Mouse (Mus musculus) layer of hippocampus, postnatal 14 days (tissue): ENCODE measurements around the gene Leng9. TPM values are rescaled to one million over a fixed set of nuclear protein-coding genes. Genes with fewer than 3 reads are reported as not detected.
"Not testable (repeated sequence)": the region's sequence is repeated elsewhere in the genome, so short reads cannot be mapped to it uniquely, and the experiment has no call there.

Source experiments
- DNase-seq, 2 experiments: peaks; one replicate each; pipeline ENCODE4 v3.0.0; 2021 to 2022; ENCODE audit warnings: low spot score in 2 of 2, mixed read lengths in 1 of 2
- long read RNA-seq, 2 experiments: library from polyadenylated mRNA; stranded (forward); transcript quantifications; one replicate each; pipeline ENCODE4 v2.0.0; 2021
- total RNA-seq, 2 experiments: library from RNA; stranded (reverse); gene quantifications; 2 replicates each; pipeline ENCODE4 v1.2.3; 2021

Gene Leng9
- total RNA-seq = 1 to 10 TPM; 5.2 to 6.2 TPM
- long read RNA-seq, experiment 1, partial matches to known transcripts = 0 of 3 reads
- long read RNA-seq, experiment 1, other reads (novel, unspliced or antisense) = 0 of 3 reads
- long read RNA-seq, experiment 2, transcript Leng9-201 (1 exons, 2,460 nt) = major isoform, 6 of 6 reads
- long read RNA-seq, experiment 2, partial matches to known transcripts = 0 of 6 reads
- long read RNA-seq, experiment 2, other reads (novel, unspliced or antisense) = 0 of 6 reads

DNA sequence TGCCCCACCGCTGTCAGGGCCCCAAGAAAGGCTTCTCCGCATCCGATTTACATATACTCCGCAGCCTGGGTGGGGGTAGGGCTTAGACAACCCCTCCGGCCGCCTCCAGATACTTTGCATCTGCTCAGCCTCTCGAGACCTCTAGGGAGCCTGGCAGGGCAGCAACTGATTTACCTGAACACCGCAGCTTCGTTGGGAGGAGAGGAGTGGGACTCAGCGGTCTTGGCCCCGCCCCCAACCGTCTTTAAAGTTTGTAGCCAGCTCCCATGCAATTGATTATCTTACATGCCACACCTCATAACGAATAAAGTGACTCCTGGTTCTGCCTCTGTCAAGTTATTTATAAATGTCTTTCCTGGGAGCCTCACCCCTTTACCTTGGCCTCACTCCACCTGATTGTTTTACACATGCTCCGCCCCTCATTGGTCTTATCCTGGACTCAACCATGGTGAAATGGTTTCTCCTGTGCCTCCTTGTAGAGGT, at the start of gene Leng9:
TSS of gene Leng9 (minus strand) at position 316 of the 483 bp plus-strand sequence.
- DNase-seq = no peak

GRCm38 (mm10) chr7:4178438-4178837, 28.3 kb upstream of the Leng9 start:
- DNase-seq = no peak

GRCm38 (mm10) chr7:4170193-4170938, 20.2 kb upstream of the Leng9 start:
- DNase-seq = no peak

- DNase-seq = no peak
These were observed 16.9 kb upstream of the Leng9 start for GRCm38 (mm10) chr7:4167098-4167497.

GRCm38 (mm10) chr7:4165286-4165685, 15.1 kb upstream of the Leng9 start:
- no peak for DNase-seq

DNA sequence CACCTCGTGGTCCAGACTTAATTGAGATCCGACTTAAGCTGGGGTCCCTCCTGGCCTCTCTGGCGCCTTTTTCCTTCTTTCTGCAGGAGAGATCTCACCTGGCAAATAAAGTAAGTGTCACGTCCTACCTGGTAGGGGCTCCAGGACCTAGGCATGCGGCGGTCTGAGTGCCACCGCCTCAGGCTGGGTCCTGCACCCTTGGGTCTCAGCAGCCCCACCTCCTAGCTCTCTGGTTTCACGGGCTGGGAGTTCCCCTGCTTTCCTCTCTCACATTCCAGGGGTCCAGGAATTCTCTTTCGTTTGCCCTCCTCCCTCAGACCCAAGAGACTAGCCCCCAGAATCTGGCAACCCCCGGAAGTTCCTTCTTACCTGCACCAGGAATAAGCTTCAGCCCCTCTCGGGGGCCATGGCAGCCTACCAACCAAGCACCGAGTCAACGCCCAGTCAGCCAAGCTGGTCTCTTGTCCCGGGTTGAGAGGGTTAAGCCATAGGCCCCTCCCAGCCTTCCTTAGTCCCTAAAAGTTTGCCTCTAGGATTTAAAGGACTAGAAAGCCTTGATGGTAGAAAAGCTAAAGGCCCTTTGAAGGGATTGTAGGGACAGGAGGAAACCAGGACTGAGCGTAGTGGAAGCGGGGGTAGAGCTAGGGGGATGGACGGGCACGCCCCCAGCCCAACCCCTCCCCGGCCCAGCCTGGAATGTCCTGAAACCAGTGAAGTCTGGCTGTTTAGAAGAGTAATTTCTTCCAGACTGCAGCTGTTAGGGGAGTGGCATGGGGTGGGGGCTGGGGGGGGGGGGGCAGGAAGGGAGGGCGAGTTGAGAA, 14.1 kb upstream of the Leng9 start, which contains the start of gene Cdc42ep5:
TSS of gene Cdc42ep5 (minus strand) at position 771 of the 821 bp plus-strand sequence.
- no peak for DNase-seq

GRCm38 (mm10) chr7:4163571-4164072, 13.4 kb upstream of the Leng9 start:
- DNase-seq = no peak

- not testable (repeated sequence) for DNase-seq
These were observed 11.4 kb upstream of the Leng9 start for GRCm38 (mm10) chr7:4161596-4161995.

DNA sequence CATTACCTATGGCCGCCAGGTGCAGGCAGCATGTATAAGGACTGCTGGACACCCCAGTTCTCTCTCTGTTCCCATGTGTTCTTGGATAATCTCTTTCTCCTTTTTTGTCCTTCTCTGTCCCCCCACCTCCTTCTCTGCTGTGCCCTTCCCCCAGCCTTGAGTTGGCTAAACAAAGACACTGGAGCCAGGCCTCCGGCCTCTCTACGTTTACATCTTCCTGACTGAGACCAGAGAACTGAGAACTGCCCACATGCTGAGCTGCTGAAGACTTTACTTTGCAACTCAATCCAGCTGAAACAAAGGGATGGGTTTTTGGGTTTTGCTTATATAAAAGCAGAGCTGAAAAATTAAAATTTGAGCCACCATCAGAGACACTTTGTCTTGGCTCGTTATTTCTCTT, 4.8 kb upstream of the Leng9 start:
- DNase-seq = no peak

- DNase-seq = no peak
These were observed 4.2 kb upstream of the Leng9 start for GRCm38 (mm10) chr7:4154356-4154755.

GRCm38 (mm10) chr7:4151241-4151640, 1.1 kb upstream of the Leng9 start:
- no peak for DNase-seq

GRCm38 (mm10) chr7:4150811-4151221, 642 bp upstream of the Leng9 start:
- DNase-seq = no peak

GRCm38 (mm10) chr7:4149209-4150054, 742 bp downstream of the Leng9 start:
- DNase-seq = peak; percentile 89 to 90

- no peak for DNase-seq
These were observed 1.6 kb downstream of the Leng9 start for GRCm38 (mm10) chr7:4148341-4149208.

DNA sequence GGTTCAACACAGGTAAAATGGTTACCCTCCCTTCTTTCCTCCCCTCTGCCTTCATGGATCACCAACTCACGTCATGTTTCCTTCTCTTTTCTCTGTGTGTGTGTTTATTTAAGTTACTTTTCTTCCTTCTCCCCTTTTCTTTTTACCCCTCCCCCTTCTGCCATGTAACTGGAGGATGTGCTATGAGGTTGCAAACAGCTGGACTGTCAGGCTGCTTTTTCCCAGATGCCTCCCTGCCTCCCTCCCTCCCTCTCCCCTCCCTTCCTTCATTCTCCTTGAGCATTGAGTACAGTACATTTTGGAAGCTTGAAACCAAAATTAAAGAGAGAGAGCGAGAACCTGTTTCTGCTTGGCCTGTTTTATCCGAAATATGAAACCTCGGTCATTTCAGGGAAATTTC, 2.3 kb downstream of the Leng9 start:
- no peak for DNase-seq

DNA sequence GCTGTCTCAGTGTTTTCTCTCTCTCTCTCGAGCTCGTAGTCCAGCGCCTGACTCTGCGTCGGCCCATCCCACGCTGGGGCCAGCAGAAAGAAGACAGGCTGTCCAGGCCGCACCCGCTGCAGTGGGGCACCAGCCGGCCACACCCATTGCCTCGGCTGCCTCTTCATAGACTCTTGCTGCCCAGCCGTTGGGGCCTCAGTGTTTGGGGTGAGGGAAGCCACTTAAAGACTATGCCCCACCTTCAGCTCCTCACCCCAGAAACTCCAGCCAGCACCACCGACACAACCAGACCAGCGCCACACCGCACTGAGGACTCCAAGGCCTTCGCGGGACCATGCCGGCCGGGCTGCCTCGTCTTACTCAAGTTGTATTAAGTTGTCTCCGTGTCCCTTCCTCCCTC, 2.8 kb downstream of the Leng9 start:
- DNase-seq = no peak

DNA sequence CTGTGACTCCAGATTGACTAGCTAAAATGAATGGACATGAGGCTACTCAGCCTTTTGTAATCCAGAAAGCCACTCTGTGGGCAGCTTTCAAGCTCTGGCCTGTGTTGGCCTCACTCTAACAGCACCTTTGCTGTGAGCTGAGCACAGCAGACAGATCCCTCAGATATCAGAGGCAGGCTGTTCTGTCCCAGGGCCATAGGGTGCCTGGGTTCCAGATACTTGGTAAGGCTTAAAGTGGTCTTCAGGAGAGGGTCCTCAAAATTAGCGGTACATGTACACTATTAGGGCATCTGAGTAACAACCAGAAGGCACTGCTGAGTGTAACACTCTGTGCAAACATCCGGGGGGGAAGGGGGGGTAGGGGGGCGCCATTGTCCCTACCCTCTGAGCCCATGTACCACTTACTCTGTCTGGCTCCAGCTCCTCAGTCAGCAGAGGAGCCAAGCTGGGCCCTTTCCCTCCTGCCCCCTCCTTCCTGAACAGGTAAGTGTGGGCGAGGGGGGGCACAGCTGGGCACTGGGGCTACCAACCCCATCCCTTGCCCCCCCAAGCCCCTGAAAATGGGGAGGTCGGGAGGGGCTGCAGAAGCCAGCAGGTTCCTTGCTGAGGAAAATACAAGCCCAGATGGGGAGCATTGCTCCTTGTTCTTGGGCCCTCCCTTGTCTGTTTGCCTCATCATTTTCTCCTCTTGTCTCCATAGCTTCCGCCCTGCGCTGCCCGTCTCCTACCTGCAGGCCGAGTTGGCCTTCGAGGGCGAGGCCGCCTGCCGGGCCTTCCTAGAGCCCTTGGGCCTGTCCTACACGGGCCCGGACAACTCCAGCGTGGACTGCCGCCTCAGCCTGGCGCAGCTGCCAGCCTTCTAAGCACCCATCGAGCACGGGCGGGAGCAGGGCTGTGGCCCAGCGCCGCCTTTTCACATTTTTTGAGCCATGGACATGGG, 3.7 kb downstream of the Leng9 start:
- no peak for DNase-seq

DNA sequence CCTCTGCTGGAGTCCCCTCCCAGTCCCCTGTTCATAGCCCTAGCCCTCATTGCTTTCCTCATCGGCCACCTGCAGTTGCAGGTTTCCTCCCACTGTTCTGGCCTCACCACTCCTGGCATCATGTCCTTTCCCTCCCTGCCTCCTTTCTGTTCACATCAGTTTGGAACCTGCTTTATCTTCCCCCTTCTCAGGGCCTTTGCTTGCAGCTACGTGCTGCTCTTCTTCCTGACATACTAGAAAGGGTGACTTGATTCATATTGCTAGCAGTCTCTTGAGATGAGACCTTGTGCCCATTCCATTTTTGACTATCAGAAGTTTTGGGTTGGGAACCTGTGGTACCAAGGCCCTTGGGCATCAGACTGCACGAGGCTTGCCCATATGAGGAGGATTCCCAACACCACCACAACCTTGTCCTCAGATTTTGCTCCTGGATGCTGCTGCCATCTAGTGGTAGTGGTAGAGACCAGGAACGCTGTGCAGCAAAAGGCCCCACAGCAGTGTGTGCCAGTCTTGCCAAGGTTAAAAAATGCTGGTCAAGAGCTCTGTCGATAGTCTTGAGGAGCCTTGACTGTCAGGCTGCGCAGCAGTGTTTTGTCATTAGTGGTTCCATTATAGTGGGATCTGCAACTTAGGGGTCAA, 4.5 kb downstream of the Leng9 start:
- DNase-seq = no peak
